Mouse (Mus musculus): ENCODE measurements around the gene Gm21789.
"Not testable (repeated sequence)": the region's sequence is repeated elsewhere in the genome, so short reads cannot be mapped to it uniquely, and the experiment has no call there.

Gm21789 gene

GRCm38 (mm10) chrX:32941468-32941867, at the start of gene Gm21789:
TSS of gene Gm21789 (plus strand) at chrX:32941768.
- DNase-seq (ENCODE audit: low read depth, low spot score): not testable (repeated sequence)

- not testable (repeated sequence) for DNase-seq (ENCODE audit: low read depth, low spot score)
Observed at GRCm38 (mm10) chrX:32894325-32894724, 47.2 kb upstream of the Gm21789 start, which contains the start of gene Btbd35f30. TSS of gene Btbd35f30 (plus strand) at chrX:32894625.

DNA sequence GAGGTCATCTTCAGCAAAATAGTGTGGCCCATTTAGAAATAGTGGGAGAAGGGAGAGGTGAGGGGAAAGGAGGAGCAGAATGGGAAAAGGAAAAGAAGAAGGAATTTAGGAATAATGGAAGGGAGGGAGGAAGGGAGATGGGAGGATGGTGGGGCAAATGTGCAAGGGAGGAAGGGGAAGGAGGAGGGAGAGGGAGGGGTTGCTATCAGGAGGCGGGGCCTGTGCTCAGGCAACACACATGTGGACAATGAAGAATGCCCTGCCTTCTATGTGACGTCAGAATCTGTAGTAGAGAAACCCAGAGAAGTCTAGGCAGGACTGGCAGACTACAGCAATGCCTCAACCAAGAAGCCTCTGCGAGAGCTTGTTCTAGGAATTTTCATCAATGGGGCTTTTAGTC, 32.0 kb downstream of the Gm21789 start, which contains the start of gene Btbd35f5:
Gene Btbd35f5, plus strand, starts transcription at position 301 of the 400 bp plus-strand sequence.
- DNase-seq (ENCODE audit: low read depth, low spot score): not testable (repeated sequence)

All from WW6 (cell line).